In genomic region chr7:3275455-3276170, GRCm38 (mm10) we compare ENCODE assay signal across 8 mouse cellular contexts. TPM values are rescaled to one million over a fixed set of nuclear protein-coding genes. Genes with fewer than 3 reads are reported as not detected.
DNase-seq lines count a peak whose midpoint lies in the region; ATAC-seq and TF ChIP-seq lines count a peak whose summit lies in the region.

No protein-coding gene starts in this region.

- WGBS in liver, adult 2 months = 65% methylated on average over 6 of the region's 6 CpGs
- WGBS in liver, embryonic 12.5 days (ENCODE audit: insufficient replicate concordance) = 41% methylated on average over 6 of the region's 6 CpGs
- WGBS in stomach, embryonic 16.5 days = 25% methylated on average over 6 of the region's 6 CpGs

- TF ChIP-seq POLR2A in liver, adult 2 months (IDR thresholded peaks at IDR 0.05; ENCODE audit: extremely low read depth, insufficient read depth, low read length) = no peak

- no peaks in the 10 kb centered on the region for H3K79me2 ChIP-seq in liver, adult 2 months (ENCODE audit: control insufficient read depth, insufficient read depth, low read length)

- no peaks in the 10 kb centered on the region for H3K9me3 ChIP-seq in liver, embryonic 12.5 days (replicated peaks)
- no peaks in the 10 kb centered on the region for H3K9me3 ChIP-seq in stomach, embryonic 16.5 days (replicated peaks; ENCODE audit: control insufficient read depth, low read length)

- no peaks in the 10 kb centered on the region for H3K36me3 ChIP-seq in liver, adult 2 months (ENCODE audit: control insufficient read depth, insufficient read depth, low read length)
- H3K36me3 ChIP-seq in liver, embryonic 12.5 days = no peaks in the 10 kb centered on the region
- no peaks in the 10 kb centered on the region for H3K36me3 ChIP-seq in stomach, embryonic 16.5 days (ENCODE audit: control insufficient read depth, insufficient read depth, low read length)

- no peaks in the 10 kb centered on the region for H3K27me3 ChIP-seq in liver, adult 2 months (ENCODE audit: control insufficient read depth, insufficient read depth, low read length)
- H3K27me3 ChIP-seq in liver, embryonic 12.5 days (replicated peaks) = no peaks in the 10 kb centered on the region
- H3K27me3 ChIP-seq in stomach, embryonic 16.5 days (ENCODE audit: control insufficient read depth, insufficient read depth, low read length) = no peaks in the 10 kb centered on the region

- peak overlapping the region; percentile 6; the same call in 1 of the 2 replicates for H3K27ac ChIP-seq in liver, adult 2 months (replicated peaks; ENCODE audit: insufficient read depth, low read depth, low read length)
- H3K27ac ChIP-seq in liver, embryonic 12.5 days = peak overlapping the region; percentile 60; the same call in 1 of the 2 replicates
- peak overlapping the region; percentile 87 for H3K27ac ChIP-seq in stomach, embryonic 16.5 days (ENCODE audit: low read length)

- no peak for DNase-seq in liver, adult 2 months (ENCODE audit: extremely low read depth, low read depth, low spot score)
- DNase-seq in liver = no peak
- peak; percentile 68 to 81 for DNase-seq in heart, adult 9 months (ENCODE audit: low spot score in 2 of 2)
- no peak for DNase-seq in cerebellum, postnatal 10 days
- no peak for DNase-seq in urinary bladder, postnatal 25 days (ENCODE audit: low spot score)

- no peak overlapping the region for H3K4me3 ChIP-seq in liver, adult 2 months (ENCODE audit: insufficient read depth, low read depth, low read length)
- no peak overlapping the region for H3K4me3 ChIP-seq in liver, embryonic 12.5 days
- H3K4me3 ChIP-seq in stomach, embryonic 16.5 days (replicated peaks; ENCODE audit: low read length) = no peak overlapping the region

- H3K9ac ChIP-seq in liver, adult 2 months (ENCODE audit: low read depth, low read length) = no peak overlapping the region
- no peak overlapping the region for H3K9ac ChIP-seq in liver, embryonic 12.5 days
- peak overlapping the region; percentile 21; the same call in 1 of the 2 replicates for H3K9ac ChIP-seq in stomach, embryonic 16.5 days (ENCODE audit: low read length)

- no peak for ATAC-seq in liver, embryonic 12.5 days
- peak; percentile 66; the same call in 1 of the 2 replicates for ATAC-seq in stomach, embryonic 16.5 days (ENCODE audit: insufficient read depth, low FRiP score)
- ATAC-seq in erythroid progenitor cell, adult 5-6 weeks (replicated peaks; ENCODE audit: low FRiP score, poor library complexity, severe bottlenecking) = no peak

- no peak for TF ChIP-seq CTCF in liver, adult 2 months (IDR thresholded peaks at IDR 0.05; ENCODE audit: low read depth, low read length)

- no peak overlapping the region for H3K4me2 ChIP-seq in liver, embryonic 12.5 days
- H3K4me2 ChIP-seq in stomach, embryonic 16.5 days (ENCODE audit: low read depth, low read length) = no peak overlapping the region

- no peaks in the 10 kb centered on the region; the same call in 1 of the 2 replicates for H3K4me1 ChIP-seq in liver, adult 2 months (ENCODE audit: control insufficient read depth, insufficient read depth, low read length)
- H3K4me1 ChIP-seq in liver, embryonic 12.5 days = no peaks in the 10 kb centered on the region
- H3K4me1 ChIP-seq in stomach, embryonic 16.5 days (ENCODE audit: control insufficient read depth, insufficient read depth, low read length) = peaks cover 9% of the 10 kb centered on the region; the same call in 1 of the 2 replicates

RNA-seq across cellular contexts. Expression of gene Myadm, which starts 13.3 kb away (rescaled TPM):
- total RNA-seq in liver, adult 2 months (2014; rRNA removed) = 6.6 and 9.6 TPM in 2 replicates
- 54.8 and 63.0 TPM in 2 replicates for polyA plus RNA-seq in liver, adult 2 months (2012; rRNA removed)
- polyA plus RNA-seq in liver, embryonic 12.5 days (2016; fragmentation: Nextera tagmentation; extraction: Ambion mirVana) = 16.6 and 17.5 TPM in 2 replicates
- polyA plus RNA-seq in stomach, embryonic 16.5 days (2015; fragmentation: Nextera tagmentation; extraction: Ambion mirVana) = 170 and 217 TPM in 2 replicates
- 12.6 and 13.0 TPM in 2 replicates for total RNA-seq in erythroid progenitor cell, adult 5-6 weeks (2015; ENCODE audit: low replicate concordance)
- 5.3 and 6.4 TPM in 2 replicates for total RNA-seq in erythroid progenitor cell, adult 5-6 weeks (2017; ENCODE audit: low replicate concordance)

RNA-seq across cellular contexts. Expression of gene Prkcg, which starts 13.4 kb away (rescaled TPM):
- under 0.01 and 0.54 TPM in 2 replicates for total RNA-seq in liver, adult 2 months (2014; rRNA removed)
- polyA plus RNA-seq in liver, adult 2 months (2012; rRNA removed) = 0.19 and 0.26 TPM in 2 replicates
- polyA plus RNA-seq in liver, embryonic 12.5 days (2016; fragmentation: Nextera tagmentation; extraction: Ambion mirVana) = 0.04 TPM in 2 replicates
- 0.32 and 1.1 TPM in 2 replicates for polyA plus RNA-seq in stomach, embryonic 16.5 days (2015; fragmentation: Nextera tagmentation; extraction: Ambion mirVana)
- total RNA-seq in erythroid progenitor cell, adult 5-6 weeks (2015; ENCODE audit: low replicate concordance) = 0.84 and 6.8 TPM in 2 replicates
- not detected in 2 replicates for total RNA-seq in erythroid progenitor cell, adult 5-6 weeks (2017; ENCODE audit: low replicate concordance)

RNA-seq across cellular contexts. Expression of gene Nlrp12, which starts 26.1 kb away (rescaled TPM):
- total RNA-seq in liver, adult 2 months (2014; rRNA removed) = 5.8 and 7.0 TPM in 2 replicates
- 1.4 and 2.6 TPM in 2 replicates for polyA plus RNA-seq in liver, adult 2 months (2012; rRNA removed)
- 0.07 TPM in 1 of 2 replicates, not detected in the other for polyA plus RNA-seq in liver, embryonic 12.5 days (2016; fragmentation: Nextera tagmentation; extraction: Ambion mirVana)
- polyA plus RNA-seq in stomach, embryonic 16.5 days (2015; fragmentation: Nextera tagmentation; extraction: Ambion mirVana) = 0.05 and 0.15 TPM in 2 replicates
- 0.72 TPM in 1 of 2 replicates, not detected in the other for total RNA-seq in erythroid progenitor cell, adult 5-6 weeks (2015; ENCODE audit: low replicate concordance)
- total RNA-seq in erythroid progenitor cell, adult 5-6 weeks (2017; ENCODE audit: low replicate concordance) = 1.0 TPM in 1 of 2 replicates, not detected in the other

RNA-seq across cellular contexts. Expression of gene Cacng7, which starts 57.1 kb away (rescaled TPM):
- total RNA-seq in liver, adult 2 months (2014; rRNA removed) = 0.13 and 0.37 TPM in 2 replicates
- 0.29 and 0.86 TPM in 2 replicates for polyA plus RNA-seq in liver, adult 2 months (2012; rRNA removed)
- polyA plus RNA-seq in liver, embryonic 12.5 days (2016; fragmentation: Nextera tagmentation; extraction: Ambion mirVana) = 0.07 TPM in 1 of 2 replicates, not detected in the other
- 0.96 and 1.4 TPM in 2 replicates for polyA plus RNA-seq in stomach, embryonic 16.5 days (2015; fragmentation: Nextera tagmentation; extraction: Ambion mirVana)
- total RNA-seq in erythroid progenitor cell, adult 5-6 weeks (2015; ENCODE audit: low replicate concordance) = not detected in 2 replicates
- total RNA-seq in erythroid progenitor cell, adult 5-6 weeks (2017; ENCODE audit: low replicate concordance) = 2.1 TPM in 1 of 2 replicates, not detected in the other

Comparison
In these comparisons a context has a peak if more than half of its experiments do, and no peak if none do; other contexts are left out.
1. DNase-seq: peak in heart, adult 9 months (2 of 2); none in liver, adult 2 months (single experiment), liver (single experiment), cerebellum, postnatal 10 days (0 of 2) and urinary bladder, postnatal 25 days (single experiment).
2. H3K27ac ChIP-seq: peak in every context shown above with its lines; median percentile 87 in stomach, embryonic 16.5 days; 60 in liver, embryonic 12.5 days; 6 in liver, adult 2 months.